Mouse (Mus musculus) hindbrain, embryonic 12.5 days (tissue): Measurements from ENCODE around the gene Gpr3. TPM values are rescaled to one million over a fixed set of nuclear protein-coding genes. Genes with fewer than 3 reads are reported as not detected.

Experiments
- ATAC-seq: fragments of 200-750 bp; cut with Nextera tagmentation; 2 replicates; pipeline ENCODE4 v1.8.0; 2017; ENCODE audit warnings: moderate TSS enrichment; ENCODE audit not compliant: low FRiP score
- H3K27ac ChIP-seq: fragments of 300-500 bp; sonication (generic); 2 replicates; pipeline ENCODE4 v1.5.1; 2016; ENCODE audit warnings: mild to moderate bottlenecking
- H3K27me3 ChIP-seq: fragments of 300-500 bp; sonication (generic); 2 replicates; pipeline ENCODE4 v1.6.1; 2016; ENCODE audit warnings: mild to moderate bottlenecking
- H3K36me3 ChIP-seq: fragments of 300-500 bp; sonication (generic); 2 replicates; pipeline ENCODE4 v1.6.1; 2016; ENCODE audit warnings: mild to moderate bottlenecking
- H3K4me1 ChIP-seq: fragments of 300-500 bp; sonication (generic); 2 replicates; pipeline ENCODE4 v1.6.1; 2016
- H3K4me2 ChIP-seq: fragments of 300-500 bp; sonication (generic); replicated peaks from 2 replicates; pipeline ENCODE4 v1.6.1; 2016; ENCODE audit warnings: mild to moderate bottlenecking
- H3K4me3 ChIP-seq: fragments of 300-500 bp; sonication (generic); 2 replicates; pipeline ENCODE4 v1.5.1; 2016; ENCODE audit warnings: mild to moderate bottlenecking
- H3K9ac ChIP-seq: fragments of 300-500 bp; sonication (generic); 2 replicates; pipeline ENCODE4 v1.6.1; 2016; ENCODE audit warnings: mild to moderate bottlenecking, moderate library complexity
- H3K9me3 ChIP-seq: fragments of 300-500 bp; sonication (generic); replicated peaks from 2 replicates; pipeline ENCODE4 v1.6.1; 2016; ENCODE audit warnings: mild to moderate bottlenecking
- WGBS: fragments of 180-500 bp; shearing (Covaris S2); methylation state at CpG from one replicate; pipeline ENCODE4 v1.1.7; 2016; 5-methylcytosine and 5-hydroxymethylcytosine counted together
- polyA plus RNA-seq: library from polyadenylated mRNA; unstranded; fragments of >200 nt; fragmentation: Nextera tagmentation; extraction: Ambion mirVana; gene quantifications from 2 replicates; pipeline ENCODE4 v1.2.1, GENCODE M21; 2016

Gene Gpr3
- polyA plus RNA-seq, 1 experiment from 2014 or later = 0.08 TPM

DNA sequence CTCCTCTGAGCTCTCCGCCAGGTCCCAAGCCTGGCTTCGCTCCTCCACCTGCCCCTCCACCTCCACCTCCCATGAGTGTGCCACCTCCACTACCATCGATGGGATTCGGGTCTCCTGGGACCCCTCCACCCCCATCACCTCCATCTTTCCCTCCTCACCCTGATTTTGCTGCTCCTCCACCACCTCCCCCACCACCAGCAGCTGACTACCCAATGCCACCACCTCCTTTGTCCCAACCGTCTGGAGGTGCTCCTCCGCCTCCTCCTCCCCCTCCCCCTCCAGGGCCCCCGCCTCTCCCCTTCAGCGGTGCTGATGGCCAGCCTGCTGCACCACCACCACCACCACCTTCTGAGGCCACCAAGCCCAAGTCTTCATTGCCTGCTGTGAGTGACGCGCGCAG is 17.9 kb downstream of the Gpr3 start:
- Histone ChIP-seq H3K27ac (no peak overlapping the region), H3K36me3 (peaks cover 58% of the 10 kb centered on the region), H3K9ac (no peak overlapping the region), H3K9me3 (no peaks in the 10 kb centered on the region), H3K4me3 (no peak overlapping the region), H3K27me3 (no peaks in the 10 kb centered on the region), H3K4me1 (peaks cover 35% of the 10 kb centered on the region), H3K4me2 (no peak overlapping the region)
- WGBS = 82% methylated on average over 11 of the region's 11 CpGs
- no peak for ATAC-seq

DNA sequence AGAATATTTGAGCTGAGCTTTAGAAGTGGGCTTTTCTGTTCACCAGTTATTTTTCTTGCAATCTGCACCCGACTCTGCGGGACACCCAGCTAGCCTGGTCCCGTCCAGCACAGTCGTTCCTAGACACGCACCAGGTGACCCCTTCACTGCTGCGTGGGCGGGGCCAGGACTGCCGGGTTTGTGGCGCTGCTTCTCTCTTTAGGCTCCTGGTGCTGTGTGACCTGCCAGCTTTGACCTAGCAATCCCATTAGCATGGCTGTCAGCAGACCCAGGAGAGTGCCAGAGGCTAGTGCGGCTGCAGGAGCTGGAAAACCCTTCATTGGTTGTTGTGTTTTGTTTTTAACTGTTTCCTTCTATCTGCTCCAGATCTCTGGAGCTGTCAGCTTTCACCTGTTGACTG is 22.9 kb downstream of the Gpr3 start:
- no peak overlapping the region for H3K4me3 ChIP-seq
- H3K4me2 ChIP-seq = no peak overlapping the region
- no peak for ATAC-seq
- H3K27me3 ChIP-seq = no peaks in the 10 kb centered on the region
- H3K9me3 ChIP-seq = no peaks in the 10 kb centered on the region
- WGBS = 74% methylated on average over 10 of the region's 10 CpGs
- no peak overlapping the region for H3K27ac ChIP-seq
- peaks cover 75% of the 10 kb centered on the region for H3K36me3 ChIP-seq
- peaks cover 8% of the 10 kb centered on the region for H3K4me1 ChIP-seq
- no peak overlapping the region for H3K9ac ChIP-seq

DNA sequence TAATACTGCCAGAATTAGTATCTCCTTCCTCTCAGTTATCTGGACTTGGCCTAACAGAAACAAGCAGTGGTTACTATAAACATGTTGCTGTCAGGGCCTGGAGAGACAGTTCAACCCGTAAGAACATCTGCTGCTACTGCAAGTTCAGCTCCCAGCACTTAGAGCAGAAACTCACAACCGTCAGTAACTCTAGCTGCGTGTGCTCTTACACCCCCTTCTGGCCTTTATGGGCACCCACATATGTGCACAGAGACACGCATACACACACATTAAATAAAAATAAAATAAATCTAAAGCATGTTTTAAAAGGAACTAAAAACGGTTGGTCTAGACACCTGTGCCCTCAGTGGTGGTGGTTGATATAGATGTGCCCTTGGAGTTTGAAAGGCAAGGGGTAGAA is 25.5 kb downstream of the Gpr3 start:
- Histone ChIP-seq H3K27me3 (no peaks in the 10 kb centered on the region), H3K36me3 (peaks cover 56% of the 10 kb centered on the region), H3K4me3 (no peak overlapping the region), H3K4me2 (no peak overlapping the region), H3K9me3 (no peaks in the 10 kb centered on the region), H3K9ac (no peak overlapping the region), H3K4me1 (peaks cover 12% of the 10 kb centered on the region), H3K27ac (no peak overlapping the region)
- ATAC-seq = no peak
- WGBS = 95% methylated on average over 5 of the region's 5 CpGs

DNA sequence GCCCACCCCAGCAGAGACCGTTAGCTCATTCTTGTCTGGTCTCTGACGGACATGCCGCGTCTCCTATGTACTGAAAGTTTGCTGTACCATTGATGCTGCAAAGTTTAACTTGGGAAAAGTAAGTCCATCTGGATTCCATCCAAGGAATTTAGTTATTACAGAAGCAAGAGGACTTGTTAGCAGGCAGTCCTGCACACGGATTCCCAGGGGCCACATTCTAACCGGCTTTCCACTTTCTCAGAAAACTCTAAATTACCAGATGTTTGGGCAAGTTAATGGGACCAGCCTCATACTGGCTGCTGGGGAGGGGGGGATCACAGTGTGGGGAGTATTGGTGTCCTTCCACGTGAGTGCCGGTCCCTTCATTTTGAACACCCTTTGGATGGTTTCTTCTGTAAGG is 26.4 kb downstream of the Gpr3 start:
- Histone ChIP-seq H3K27me3 (no peaks in the 10 kb centered on the region), H3K9me3 (no peaks in the 10 kb centered on the region), H3K36me3 (peaks cover 46% of the 10 kb centered on the region), H3K4me2 (no peak overlapping the region), H3K27ac (peak overlapping the region; percentile 71), H3K4me3 (no peak overlapping the region), H3K9ac (no peak overlapping the region), H3K4me1 (peaks cover 12% of the 10 kb centered on the region)
- no peak for ATAC-seq
- WGBS = 79% methylated on average over 8 of the region's 8 CpGs

DNA sequence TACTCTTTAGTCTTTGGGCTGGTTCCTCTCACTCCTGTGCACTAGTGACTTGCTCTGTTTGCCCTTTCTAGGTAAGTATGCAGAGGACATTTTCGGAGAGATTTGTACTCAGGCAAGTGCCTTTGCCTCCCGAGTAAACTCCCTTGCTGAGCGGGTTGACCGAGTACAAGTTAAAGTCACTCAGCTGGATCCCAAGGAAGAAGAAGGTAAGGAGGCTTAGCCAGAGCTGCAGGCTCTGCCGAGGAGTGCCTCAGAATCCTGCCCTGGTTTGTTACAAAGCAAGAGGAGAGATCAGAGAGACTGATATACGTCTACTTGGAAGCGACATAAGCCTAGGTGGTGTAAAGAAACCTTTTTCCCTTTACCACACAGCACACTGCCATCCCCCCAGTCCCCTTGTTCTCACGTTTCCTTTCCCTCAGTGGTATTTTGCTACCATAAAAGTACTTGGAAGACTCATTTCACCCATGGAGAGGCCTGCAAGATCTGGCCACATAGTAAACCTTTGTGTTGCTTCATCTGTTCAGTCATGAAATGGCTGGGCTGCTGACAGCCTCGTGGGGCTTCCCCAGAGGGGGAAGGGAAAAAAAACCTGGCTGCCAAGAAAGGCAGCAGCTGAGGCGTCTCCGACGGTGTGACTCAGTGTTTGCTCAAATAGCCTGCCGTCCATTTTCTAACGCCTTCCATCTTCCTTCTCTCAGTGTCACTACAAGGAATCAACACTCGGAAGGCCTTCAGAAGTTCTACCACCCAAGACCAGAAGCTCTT is 27.3 kb downstream of the Gpr3 start:
- WGBS = 51% methylated on average over 15 of the region's 15 CpGs

DNA sequence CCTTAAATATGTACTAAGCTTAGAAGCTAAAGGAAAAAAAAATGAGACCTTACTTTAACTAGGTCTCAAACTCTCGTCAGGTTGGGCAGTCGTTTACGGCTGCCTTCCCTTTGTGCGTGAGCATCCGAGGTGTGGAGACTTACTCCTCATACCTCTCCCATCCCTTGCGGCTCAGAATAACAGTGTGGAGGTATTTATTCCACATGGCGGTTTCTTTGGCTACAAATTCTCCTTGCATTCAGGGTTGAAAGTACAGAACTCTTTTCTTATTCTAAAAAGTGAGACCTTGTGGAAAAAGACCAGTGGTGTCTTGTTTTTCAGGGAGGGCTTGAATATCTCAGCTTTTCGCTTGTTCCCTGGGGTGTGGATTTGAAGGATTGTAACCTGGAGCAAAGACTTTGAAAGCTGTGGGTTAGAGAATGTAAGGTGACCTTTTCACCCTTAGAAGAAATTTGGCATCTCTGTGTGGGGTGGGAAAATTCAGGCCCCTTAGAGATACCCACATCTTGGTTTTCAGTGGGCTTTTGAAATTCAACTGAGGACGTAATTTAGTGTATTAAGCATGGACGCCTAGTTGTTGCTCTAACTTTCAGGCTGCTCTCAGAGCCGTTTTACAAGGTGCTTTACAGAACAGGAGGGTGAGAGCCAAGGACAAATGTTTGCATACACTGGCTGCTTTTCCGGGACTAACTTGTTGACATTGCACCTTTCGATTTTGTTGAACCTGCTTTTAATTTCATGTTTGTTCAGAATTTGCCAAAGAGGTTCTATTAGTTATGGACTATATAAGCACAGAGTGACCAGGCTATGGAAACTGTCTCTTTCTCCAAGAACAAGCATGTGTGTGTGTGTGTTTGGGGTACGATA is 28.1 kb downstream of the Gpr3 start:
- 59% methylated on average over 14 of the region's 14 CpGs for WGBS
- no peak for ATAC-seq
- no peaks in the 10 kb centered on the region for H3K9me3 ChIP-seq
- no peaks in the 10 kb centered on the region for H3K27me3 ChIP-seq
- H3K4me3 ChIP-seq = no peak overlapping the region
- H3K4me1 ChIP-seq = peaks cover 12% of the 10 kb centered on the region
- H3K4me2 ChIP-seq = no peak overlapping the region
- peaks cover 37% of the 10 kb centered on the region for H3K36me3 ChIP-seq
- peak overlapping the region; percentile 71 for H3K27ac ChIP-seq
- no peak overlapping the region for H3K9ac ChIP-seq

More for the DNA sequence above, 27.3 kb downstream of the Gpr3 start:
- H3K4me2 ChIP-seq = no peak overlapping the region
- no peak overlapping the region for H3K4me3 ChIP-seq
- no peak for ATAC-seq
- H3K9me3 ChIP-seq = no peaks in the 10 kb centered on the region
- peak overlapping the region; percentile 33; the same call in 1 of the 2 replicates for H3K9ac ChIP-seq
- H3K27ac ChIP-seq = peak overlapping the region; percentile 71
- H3K36me3 ChIP-seq = peaks cover 40% of the 10 kb centered on the region
- no peaks in the 10 kb centered on the region for H3K27me3 ChIP-seq
- peaks cover 12% of the 10 kb centered on the region for H3K4me1 ChIP-seq

DNA sequence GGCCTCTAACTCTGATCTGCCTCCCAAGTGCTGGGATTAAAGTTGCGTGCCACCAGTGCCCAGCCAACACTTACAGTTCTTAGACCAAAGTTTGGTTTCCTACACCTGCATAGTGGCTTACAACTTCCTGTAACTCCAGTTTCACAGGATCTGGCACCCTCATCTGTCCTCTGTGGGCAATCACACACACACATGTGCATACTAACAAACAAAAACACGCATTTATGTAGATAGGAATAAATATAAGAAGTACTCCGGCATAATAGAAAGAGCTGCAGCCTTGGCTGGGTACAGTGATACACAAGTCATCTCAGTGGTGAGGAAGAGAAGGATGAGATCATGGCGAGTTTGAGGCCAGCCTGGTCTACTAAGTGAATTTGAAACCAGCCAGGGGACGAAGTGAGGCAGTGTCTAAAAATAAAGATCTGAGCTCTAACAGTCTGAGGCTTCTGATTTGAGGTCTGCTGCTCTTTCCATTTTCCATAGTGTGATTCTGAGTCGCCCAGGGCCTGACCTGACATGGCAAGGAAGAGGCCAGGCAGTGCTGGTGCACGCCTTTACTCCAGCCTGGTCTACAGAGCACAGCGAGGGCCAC is 29.8 kb downstream of the Gpr3 start:
- Histone ChIP-seq H3K36me3 (peaks cover 24% of the 10 kb centered on the region), H3K4me1 (peaks cover 12% of the 10 kb centered on the region), H3K9me3 (no peaks in the 10 kb centered on the region), H3K9ac (no peak overlapping the region), H3K27ac (no peak overlapping the region), H3K4me2 (no peak overlapping the region), H3K4me3 (no peak overlapping the region), H3K27me3 (no peaks in the 10 kb centered on the region)
- no peak for ATAC-seq
- 95% methylated on average over 8 of the region's 8 CpGs for WGBS

DNA sequence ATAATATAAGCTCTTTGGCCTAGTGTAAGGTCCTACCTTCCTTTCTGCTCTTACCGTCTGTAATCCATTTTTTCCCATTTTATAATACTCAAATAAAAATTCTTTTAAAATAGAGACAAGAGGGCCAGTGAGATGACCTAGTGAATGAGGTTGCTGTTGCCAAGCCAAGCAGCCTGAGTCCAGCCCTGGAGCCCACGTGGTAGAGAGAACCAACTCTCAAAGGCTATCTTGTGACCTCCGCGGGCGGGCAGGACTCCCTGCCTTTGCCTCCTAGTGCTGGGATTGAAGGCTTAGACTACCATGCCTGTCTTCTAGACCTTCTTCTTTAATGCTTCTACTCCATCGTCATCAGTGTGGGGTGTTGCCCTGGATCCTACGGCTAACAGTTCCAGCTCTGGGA is 33.1 kb downstream of the Gpr3 start:
- no peak overlapping the region for H3K27ac ChIP-seq
- no peaks in the 10 kb centered on the region for H3K9me3 ChIP-seq
- peaks cover 23% of the 10 kb centered on the region for H3K4me1 ChIP-seq
- H3K36me3 ChIP-seq = peaks cover 8% of the 10 kb centered on the region; the same call in 1 of the 2 replicates
- H3K27me3 ChIP-seq = no peaks in the 10 kb centered on the region
- no peak overlapping the region for H3K9ac ChIP-seq
- WGBS = 92% methylated on average over 7 of the region's 7 CpGs
- no peak for ATAC-seq
- H3K4me2 ChIP-seq = no peak overlapping the region
- H3K4me3 ChIP-seq = no peak overlapping the region

DNA sequence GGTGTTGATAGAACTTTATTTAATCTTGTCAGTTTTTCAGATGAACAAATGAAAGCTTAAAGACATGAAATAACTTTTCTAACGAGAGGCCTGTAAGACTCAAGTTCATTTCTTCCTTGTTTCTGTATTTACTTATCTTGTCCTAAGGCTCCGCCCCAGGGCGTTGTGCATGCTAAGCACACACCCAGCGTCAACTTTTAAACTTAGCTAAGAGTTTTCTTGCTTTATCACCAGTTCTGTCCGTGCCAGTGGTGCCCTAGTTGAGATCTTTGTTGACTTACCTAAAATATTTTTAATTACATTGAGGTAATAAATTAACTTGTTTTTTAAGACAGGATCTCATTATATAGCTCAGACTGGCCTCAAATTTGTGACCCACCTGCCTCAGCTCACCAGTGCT is 34.0 kb downstream of the Gpr3 start:
- no peak for ATAC-seq
- Histone ChIP-seq H3K27ac (no peak overlapping the region), H3K9me3 (no peaks in the 10 kb centered on the region), H3K4me2 (no peak overlapping the region), H3K4me1 (peaks cover 21% of the 10 kb centered on the region), H3K9ac (no peak overlapping the region), H3K27me3 (no peaks in the 10 kb centered on the region), H3K36me3 (peaks cover 8% of the 10 kb centered on the region; the same call in 1 of the 2 replicates), H3K4me3 (no peak overlapping the region)
- 95% methylated on average over 5 of the region's 5 CpGs for WGBS

DNA sequence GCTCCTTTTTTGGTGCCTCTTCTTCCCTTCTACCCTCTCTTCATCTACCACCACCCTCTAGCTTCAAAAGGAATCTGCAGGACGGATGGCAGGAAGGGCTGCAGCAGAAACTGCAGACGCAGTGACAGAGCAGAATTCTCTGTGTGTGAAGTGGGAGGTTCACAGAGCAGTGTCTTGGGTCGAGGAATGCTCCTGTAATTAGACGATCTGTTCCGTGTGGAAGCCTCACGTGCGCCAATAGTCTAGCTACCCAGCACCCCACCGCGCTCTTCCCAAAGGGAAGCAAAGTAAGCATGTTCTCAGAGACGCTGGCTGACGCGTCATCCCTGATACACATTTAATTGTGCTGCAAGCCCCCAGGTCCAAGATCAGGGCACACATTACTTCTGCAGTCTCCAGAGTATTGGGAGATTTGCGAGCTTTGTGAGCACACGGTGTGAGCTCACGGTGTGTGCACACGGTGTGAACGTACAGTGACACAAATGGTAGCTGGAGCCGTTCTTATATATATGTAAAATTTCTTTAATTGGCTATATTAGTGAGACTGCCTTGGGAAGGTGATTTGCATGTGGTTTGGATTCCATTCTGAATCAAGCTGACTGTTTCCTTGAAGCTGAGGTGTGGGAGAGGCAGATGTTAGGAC is 35.5 kb downstream of the Gpr3 start:
- H3K4me1 ChIP-seq = peaks cover 23% of the 10 kb centered on the region
- no peaks in the 10 kb centered on the region for H3K9me3 ChIP-seq
- no peaks in the 10 kb centered on the region for H3K27me3 ChIP-seq
- peak; percentile 32; the same call in 1 of the 2 replicates for ATAC-seq
- no peak overlapping the region for H3K9ac ChIP-seq
- WGBS = 64% methylated on average over 18 of the region's 18 CpGs
- H3K36me3 ChIP-seq = peaks cover 5% of the 10 kb centered on the region; the same call in 1 of the 2 replicates
- no peak overlapping the region for H3K4me3 ChIP-seq
- peak overlapping the region; percentile 74 for H3K27ac ChIP-seq
- peak overlapping the region; percentile 18; the same call in 1 of the 2 replicates for H3K4me2 ChIP-seq

DNA sequence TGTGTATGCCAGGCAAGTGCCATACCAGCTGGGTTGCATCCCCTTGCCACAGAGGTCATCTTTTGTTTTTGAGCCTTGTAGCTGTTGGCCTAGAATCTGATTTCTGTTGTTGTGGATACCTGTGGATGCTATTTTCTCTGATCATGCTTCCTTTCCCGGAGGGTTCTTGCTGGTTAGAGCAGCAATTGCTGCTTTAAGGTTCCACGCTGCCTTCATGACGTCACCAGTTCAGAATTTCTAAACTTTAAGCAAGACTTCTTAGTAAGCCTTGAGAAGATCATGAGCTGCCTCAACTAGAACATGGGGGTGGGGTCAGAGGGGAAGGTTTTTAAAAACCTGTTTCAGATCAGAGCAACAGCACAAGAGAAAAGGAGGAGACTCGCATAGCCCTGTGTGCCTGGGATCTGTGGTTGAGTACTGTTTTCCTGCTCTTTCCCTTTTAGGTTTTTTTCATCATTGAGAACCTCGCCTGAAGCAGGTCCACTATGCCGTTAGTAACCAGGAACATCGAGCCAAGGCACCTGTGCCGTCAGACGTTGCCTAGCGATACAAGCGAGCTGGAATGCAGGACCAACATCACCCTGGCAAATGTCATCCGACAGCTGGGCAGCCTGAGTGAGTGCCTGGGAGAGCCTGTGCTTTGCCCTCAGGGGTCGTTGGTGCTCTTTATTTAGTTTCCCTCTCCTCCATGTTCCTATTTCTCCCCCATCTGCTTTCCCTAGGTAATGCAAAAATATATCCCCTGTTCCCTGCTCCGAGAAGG is 36.2 kb downstream of the Gpr3 start:
- Histone ChIP-seq H3K4me2 (peak overlapping the region; percentile 18; the same call in 1 of the 2 replicates), H3K27me3 (no peaks in the 10 kb centered on the region), H3K9me3 (no peaks in the 10 kb centered on the region), H3K4me3 (no peak overlapping the region), H3K27ac (peak overlapping the region; percentile 74), H3K9ac (no peak overlapping the region), H3K36me3 (peaks cover 5% of the 10 kb centered on the region; the same call in 1 of the 2 replicates), H3K4me1 (peaks cover 23% of the 10 kb centered on the region)
- no peak for ATAC-seq
- 57% methylated on average over 14 of the region's 14 CpGs for WGBS
